Mouse (Mus musculus) midbrain, embryonic 11.5 days (tissue): ENCODE measurements around the gene Churc1. TPM values are rescaled to one million over a fixed set of nuclear protein-coding genes. Genes with fewer than 3 reads are reported as not detected.

Experiments used
- ATAC-seq: fragments of 200-750 bp; cut with Nextera tagmentation; 2 replicates; pipeline ENCODE4 v1.8.0; 2017; ENCODE audit warnings: moderate TSS enrichment, moderate library complexity; ENCODE audit not compliant: low FRiP score
- DNase-seq: peaks from one replicate; pipeline ENCODE4 v3.0.0; 2015; ENCODE audit warnings: low spot score; ENCODE audit errors: missing footprints
- H3K27ac ChIP-seq: fragments of 300-500 bp; sonication (generic); 2 replicates; pipeline ENCODE4 v1.5.1; 2014; ENCODE audit warnings: low read depth, low read length
- H3K27me3 ChIP-seq: fragments of 300-500 bp; sonication (generic); 2 replicates; pipeline ENCODE4 v1.6.1; 2014; ENCODE audit warnings: mild to moderate bottlenecking, low read length, moderate library complexity, mixed read lengths; ENCODE audit not compliant: control insufficient read depth, insufficient read depth
- H3K36me3 ChIP-seq: fragments of 300-500 bp; sonication (generic); 2 replicates; pipeline ENCODE4 v1.6.1; 2014; ENCODE audit warnings: mild to moderate bottlenecking, low read length, moderate library complexity, mixed read lengths; ENCODE audit not compliant: control insufficient read depth, insufficient read depth
- H3K4me1 ChIP-seq: fragments of 300-500 bp; sonication (generic); 2 replicates; pipeline ENCODE4 v1.6.1; 2014; ENCODE audit warnings: low read length; ENCODE audit not compliant: control insufficient read depth, insufficient read depth
- H3K4me2 ChIP-seq: fragments of 300-500 bp; sonication (generic); 2 replicates; pipeline ENCODE4 v1.6.1; 2014; ENCODE audit warnings: mild to moderate bottlenecking, moderate library complexity
- H3K4me3 ChIP-seq: fragments of 300-500 bp; sonication (generic); 2 replicates; pipeline ENCODE4 v1.5.1; 2014; ENCODE audit warnings: low read depth, low read length
- H3K9ac ChIP-seq: fragments of 300-500 bp; sonication (generic); 2 replicates; pipeline ENCODE4 v1.6.1; 2014; ENCODE audit warnings: low read length
- H3K9me3 ChIP-seq: fragments of 300-500 bp; sonication (generic); 2 replicates; pipeline ENCODE4 v1.6.1; 2016; ENCODE audit warnings: low read length; ENCODE audit not compliant: control insufficient read depth
- WGBS: fragments of 180-500 bp; shearing (Covaris S2); extraction: QIAGEN DNeasy Blood & Tissue Kit; methylation state at CpG from one replicate; pipeline ENCODE4 v1.1.7; 2014; 5-methylcytosine and 5-hydroxymethylcytosine counted together
- polyA plus RNA-seq: library from polyadenylated mRNA; unstranded; fragments of >200 nt; fragmentation: Nextera tagmentation; extraction: Ambion mirVana; gene quantifications from 2 replicates; pipeline ENCODE4 v1.2.1, GENCODE M21; 2014

Gene Churc1
- polyA plus RNA-seq, 1 experiment from 2014 or later = 81.9 TPM

DNA sequence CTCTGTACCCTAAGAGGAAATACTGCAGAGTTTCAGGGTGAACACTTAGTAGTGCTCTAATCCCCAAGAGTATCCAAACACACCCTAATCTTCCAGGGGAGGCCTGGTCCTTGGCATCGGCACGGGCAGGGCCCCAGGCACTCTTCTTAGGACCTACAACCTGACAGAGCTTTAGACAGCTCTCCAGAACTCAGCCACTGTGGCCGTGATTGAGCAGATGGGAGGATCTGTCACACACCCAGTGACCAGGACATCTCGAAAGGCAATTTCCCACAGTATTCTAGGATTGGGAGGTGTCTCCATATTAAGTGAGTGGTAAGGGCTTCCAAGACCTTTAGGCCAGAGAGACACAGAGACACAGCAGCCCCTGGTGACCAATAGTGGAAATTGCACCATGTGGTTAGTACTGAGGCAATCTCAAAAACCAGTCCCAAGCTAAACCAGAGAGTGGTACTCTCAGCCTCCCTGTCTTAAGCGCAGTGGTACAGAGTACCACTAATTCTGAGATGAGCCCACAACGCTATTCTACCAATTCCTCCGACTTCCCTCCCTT is 38.4 kb downstream of the Churc1 start:
- Histone ChIP-seq H3K4me3 (no peak overlapping the region), H3K9me3 (no peaks in the 10 kb centered on the region), H3K9ac (no peak overlapping the region), H3K36me3 (no peaks in the 10 kb centered on the region), H3K4me1 (no peaks in the 10 kb centered on the region), H3K27me3 (no peaks in the 10 kb centered on the region), H3K4me2 (no peak overlapping the region), H3K27ac (no peak overlapping the region)
- WGBS = 58% methylated on average over 7 of the region's 7 CpGs
- peak; percentile 89 for DNase-seq
- ATAC-seq = peak; percentile 62; the same call in 1 of the 2 replicates

- ATAC-seq = no peak
- 88% methylated on average over 10 of the region's 10 CpGs for WGBS
Measured at GRCm38 (mm10) chr12:76805056-76805811, 39.9 kb downstream of the Churc1 start.

GRCm38 (mm10) chr12:76807796-76808195 is 42.5 kb downstream of the Churc1 start:
- WGBS = 85% methylated on average over 10 of the region's 10 CpGs
- no peaks in the 10 kb centered on the region for H3K27me3 ChIP-seq
- DNase-seq = no peak
- H3K36me3 ChIP-seq = 0 out of 2 replicates have a peak, but pooled peaks cover 2% of the 10 kb centered on the region
- H3K4me2 ChIP-seq = no peak overlapping the region
- no peak overlapping the region for H3K4me3 ChIP-seq
- H3K9ac ChIP-seq = no peak overlapping the region
- H3K4me1 ChIP-seq = no peaks in the 10 kb centered on the region
- ATAC-seq = no peak
- no peaks in the 10 kb centered on the region for H3K9me3 ChIP-seq
- H3K27ac ChIP-seq = no peak overlapping the region

More at GRCm38 (mm10) chr12:76805056-76805811, 39.9 kb downstream of the Churc1 start:
- Histone ChIP-seq H3K27ac (no peak overlapping the region), H3K4me1 (no peaks in the 10 kb centered on the region), H3K4me3 (no peak overlapping the region), H3K36me3 (no peaks in the 10 kb centered on the region), H3K27me3 (no peaks in the 10 kb centered on the region), H3K9ac (no peak overlapping the region), H3K9me3 (no peaks in the 10 kb centered on the region), H3K4me2 (no peak overlapping the region)
- DNase-seq = no peak

GRCm38 (mm10) chr12:76810491-76810890 is 45.2 kb downstream of the Churc1 start:
- H3K4me3 ChIP-seq = no peak overlapping the region
- H3K27ac ChIP-seq = no peak overlapping the region
- H3K9me3 ChIP-seq = no peaks in the 10 kb centered on the region
- no peaks in the 10 kb centered on the region for H3K4me1 ChIP-seq
- H3K4me2 ChIP-seq = no peak overlapping the region
- 95% methylated on average over 5 of the region's 5 CpGs for WGBS
- no peaks in the 10 kb centered on the region for H3K27me3 ChIP-seq
- H3K9ac ChIP-seq = no peak overlapping the region
- 0 out of 2 replicates have a peak, but pooled peaks cover 2% of the 10 kb centered on the region for H3K36me3 ChIP-seq
- DNase-seq = no peak
- no peak for ATAC-seq

DNA sequence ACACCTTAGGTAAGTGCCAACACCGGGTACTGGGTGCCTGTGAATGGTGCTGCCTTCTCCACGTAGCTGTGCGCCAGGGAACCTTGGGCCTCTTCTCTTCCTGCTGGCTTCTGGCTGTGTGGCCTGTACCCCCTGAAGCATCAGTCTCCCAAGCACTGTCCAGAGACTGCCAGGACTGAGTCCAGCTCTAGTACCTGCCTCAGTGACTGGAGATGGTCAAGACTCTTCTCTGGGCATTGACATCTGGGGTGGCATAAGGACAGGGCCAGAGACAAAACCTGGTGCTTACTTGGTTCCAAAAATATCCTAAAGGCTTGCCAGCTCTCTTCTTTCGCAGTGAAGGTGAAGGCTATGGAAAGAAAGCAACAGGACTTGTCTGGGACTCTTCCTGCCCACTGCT is 45.7 kb downstream of the Churc1 start:
- no peak overlapping the region for H3K4me2 ChIP-seq
- DNase-seq (no peak), ATAC-seq (no peak)
- H3K27ac ChIP-seq = no peak overlapping the region
- WGBS = 91% methylated on average over 4 of the region's 4 CpGs
- H3K27me3 ChIP-seq = no peaks in the 10 kb centered on the region
- no peaks in the 10 kb centered on the region for H3K4me1 ChIP-seq
- no peak overlapping the region for H3K4me3 ChIP-seq
- H3K9ac ChIP-seq = no peak overlapping the region
- H3K9me3 ChIP-seq = no peaks in the 10 kb centered on the region
- H3K36me3 ChIP-seq = 0 out of 2 replicates have a peak, but pooled peaks cover 2% of the 10 kb centered on the region

- Histone ChIP-seq H3K27ac (no peak overlapping the region), H3K4me3 (no peak overlapping the region), H3K27me3 (no peaks in the 10 kb centered on the region), H3K36me3 (0 out of 2 replicates have a peak, but pooled peaks cover 2% of the 10 kb centered on the region), H3K4me2 (no peak overlapping the region), H3K4me1 (peaks cover 9% of the 10 kb centered on the region; the same call in 1 of the 2 replicates), H3K9me3 (no peaks in the 10 kb centered on the region), H3K9ac (no peak overlapping the region)
- WGBS = 82% methylated on average over 10 of the region's 10 CpGs
- DNase-seq (no peak), ATAC-seq (no peak)
Measured at GRCm38 (mm10) chr12:76813543-76813942, 48.2 kb downstream of the Churc1 start.

GRCm38 (mm10) chr12:76814120-76814519 is 48.8 kb downstream of the Churc1 start:
- 89% methylated on average over 2 of the region's 2 CpGs for WGBS
- no peak for ATAC-seq

GRCm38 (mm10) chr12:76816720-76817119 is 51.4 kb downstream of the Churc1 start:
- H3K9me3 ChIP-seq = no peaks in the 10 kb centered on the region
- H3K27ac ChIP-seq = no peak overlapping the region
- peaks cover 4% of the 10 kb centered on the region; the same call in 1 of the 2 replicates for H3K27me3 ChIP-seq
- DNase-seq = peak; percentile 41
- WGBS = 58% methylated on average over 4 of the region's 4 CpGs
- no peak for ATAC-seq
- H3K36me3 ChIP-seq = 0 out of 2 replicates have a peak, but pooled peaks cover 2% of the 10 kb centered on the region
- no peak overlapping the region for H3K4me3 ChIP-seq
- H3K4me1 ChIP-seq = peaks cover 25% of the 10 kb centered on the region
- no peak overlapping the region for H3K9ac ChIP-seq
- no peak overlapping the region for H3K4me2 ChIP-seq

More at GRCm38 (mm10) chr12:76814120-76814519, 48.8 kb downstream of the Churc1 start:
- Histone ChIP-seq H3K9me3 (no peaks in the 10 kb centered on the region), H3K4me1 (peaks cover 9% of the 10 kb centered on the region; the same call in 1 of the 2 replicates), H3K27me3 (no peaks in the 10 kb centered on the region), H3K36me3 (0 out of 2 replicates have a peak, but pooled peaks cover 2% of the 10 kb centered on the region), H3K4me2 (no peak overlapping the region), H3K9ac (no peak overlapping the region), H3K4me3 (no peak overlapping the region), H3K27ac (no peak overlapping the region)
- DNase-seq = no peak

GRCm38 (mm10) chr12:76817176-76817575 is 51.8 kb downstream of the Churc1 start:
- no peak for ATAC-seq
- Histone ChIP-seq H3K4me1 (peaks cover 27% of the 10 kb centered on the region), H3K9me3 (no peaks in the 10 kb centered on the region), H3K9ac (no peak overlapping the region), H3K4me3 (no peak overlapping the region), H3K4me2 (no peak overlapping the region), H3K36me3 (0 out of 2 replicates have a peak, but pooled peaks cover 2% of the 10 kb centered on the region), H3K27me3 (peaks cover 4% of the 10 kb centered on the region), H3K27ac (no peak overlapping the region)
- no peak for DNase-seq
- WGBS = 50% methylated on average over 4 of the region's 4 CpGs
